Mouse (Mus musculus): Measurements from ENCODE around the gene Nek8. TPM values are rescaled to one million over a fixed set of nuclear protein-coding genes. Genes with fewer than 3 reads are reported as not detected.

The Nek8 gene
- total RNA-seq, 2 experiments from 2014 or later: 0.37 to 0.50 TPM

- no peak for DNase-seq (ENCODE audit: low spot score)
Observed at GRCm38 (mm10) chr11:78167257-78167959, 9.1 kb downstream of the Nek8 start.

GRCm38 (mm10) chr11:78166640-78167039 lies 9.8 kb downstream of the Nek8 start:
- DNase-seq (ENCODE audit: low spot score): no peak

GRCm38 (mm10) chr11:78166161-78166560 lies 10.3 kb downstream of the Nek8 start:
- no peak for DNase-seq (ENCODE audit: low spot score)

GRCm38 (mm10) chr11:78165761-78166109 lies 10.7 kb downstream of the Nek8 start:
- no peak for DNase-seq (ENCODE audit: low spot score)

GRCm38 (mm10) chr11:78164924-78165760 lies 11.3 kb downstream of the Nek8 start, which contains the start of gene Traf4:
Traf4 (minus strand) TSS chr11:78165589.
- DNase-seq (ENCODE audit: low spot score): peak; percentile 76

- DNase-seq (ENCODE audit: low spot score): no peak
Observed at GRCm38 (mm10) chr11:78164604-78164923, 11.9 kb downstream of the Nek8 start.

- peak; percentile 46 for DNase-seq (ENCODE audit: low spot score)
Observed at GRCm38 (mm10) chr11:78163681-78164603, 12.5 kb downstream of the Nek8 start.

GRCm38 (mm10) chr11:78163045-78163444 lies 13.4 kb downstream of the Nek8 start:
- no peak for DNase-seq (ENCODE audit: low spot score)

- DNase-seq (ENCODE audit: low spot score): peak; percentile 61
Observed at GRCm38 (mm10) chr11:78162504-78162903, 14.0 kb downstream of the Nek8 start.

GRCm38 (mm10) chr11:78161968-78162367 lies 14.5 kb downstream of the Nek8 start:
- DNase-seq (ENCODE audit: low spot score): no peak

GRCm38 (mm10) chr11:78161169-78161568 lies 15.3 kb downstream of the Nek8 start:
- no peak for DNase-seq (ENCODE audit: low spot score)

GRCm38 (mm10) chr11:78160675-78161074 lies 15.8 kb downstream of the Nek8 start:
- no peak for DNase-seq (ENCODE audit: low spot score)

GRCm38 (mm10) chr11:78160171-78160570 lies 16.3 kb downstream of the Nek8 start:
- no peak for DNase-seq (ENCODE audit: low spot score)

GRCm38 (mm10) chr11:78159557-78159956 lies 16.9 kb downstream of the Nek8 start:
- DNase-seq (ENCODE audit: low spot score): no peak

- DNase-seq (ENCODE audit: low spot score): peak; percentile 85
Observed at GRCm38 (mm10) chr11:78159096-78159495, 17.4 kb downstream of the Nek8 start.

- DNase-seq (ENCODE audit: low spot score): no peak
Observed at GRCm38 (mm10) chr11:78156156-78156699, 20.2 kb downstream of the Nek8 start.

- no peak for DNase-seq (ENCODE audit: low spot score)
Observed at GRCm38 (mm10) chr11:78155674-78156073, 20.8 kb downstream of the Nek8 start.

GRCm38 (mm10) chr11:78153778-78154177 lies 22.7 kb downstream of the Nek8 start:
- DNase-seq (ENCODE audit: low spot score): no peak

GRCm38 (mm10) chr11:78152299-78153231 lies 23.9 kb downstream of the Nek8 start:
- peak; percentile 45 for DNase-seq (ENCODE audit: low spot score)

- DNase-seq (ENCODE audit: low spot score): no peak
Observed at GRCm38 (mm10) chr11:78151161-78151560, 25.3 kb downstream of the Nek8 start.

Data from gastrocnemius, adult 18-20 months (tissue).